8 mouse cellular contexts compared by ENCODE assay signal in genomic region chr19:53557267-53557936, GRCm38 (mm10). TPM values are rescaled to one million over a fixed set of nuclear protein-coding genes. Genes with fewer than 3 reads are reported as not detected.
A peak's percentile ranks its signal among the peaks of the same experiment; 100 is the strongest.
DNase-seq lines count a peak whose midpoint lies in the region; ATAC-seq lines count a peak whose summit lies in the region.

No protein-coding gene starts in this region.

- H3K36me3 ChIP-seq in hindbrain, embryonic 13.5 days, result no peaks in the 10 kb centered on the region
- H3K36me3 ChIP-seq in liver, embryonic 13.5 days, result no peaks in the 10 kb centered on the region

- H3K27me3 ChIP-seq in hindbrain, embryonic 13.5 days, result 0 out of 2 replicates have a peak, but pooled peaks cover 5% of the 10 kb centered on the region
- no peaks in the 10 kb centered on the region for H3K27me3 ChIP-seq in liver, embryonic 13.5 days

- H3K27ac ChIP-seq in hindbrain, embryonic 13.5 days, result no peak overlapping the region
- H3K27ac ChIP-seq in liver, embryonic 13.5 days, result no peak overlapping the region

- ATAC-seq in activated CD4-positive, CD25-positive, alpha-beta regulatory T cell, adult 4 months, result peak; percentile 64
- ATAC-seq in hindbrain, embryonic 13.5 days (ENCODE audit: low FRiP score), result no peak
- no peak for ATAC-seq in liver, embryonic 13.5 days (ENCODE audit: low read depth)

- peak; percentile 57 for DNase-seq in adrenal gland, postnatal 14 days
- no peak for DNase-seq in adrenal gland, adult 8-10 months
- DNase-seq in liver, embryonic 13.5 days, result no peak
- DNase-seq in thymus, postnatal 10 days (ENCODE audit: low spot score in 2 of 2), result peak; percentile 50 to 51
- no peak for DNase-seq in left cerebral cortex, postnatal 4 days
- no peak for DNase-seq in left cerebral cortex, adult 9 months (ENCODE audit: low spot score in 2 of 2)

- H3K4me2 ChIP-seq in hindbrain, embryonic 13.5 days, result peak overlapping the region; percentile 25
- peak overlapping the region; percentile 6; the same call in 1 of the 2 replicates for H3K4me2 ChIP-seq in liver, embryonic 13.5 days

- H3K4me3 ChIP-seq in hindbrain, embryonic 13.5 days, result no peak overlapping the region
- no peak overlapping the region for H3K4me3 ChIP-seq in liver, embryonic 13.5 days (replicated peaks)

- intact Hi-C loops in left cerebral cortex, postnatal 4 days (cut with DNase I), result no loop called here

- 38% methylated on average over 20 of the region's 20 CpGs for WGBS in hindbrain, embryonic 13.5 days
- WGBS in liver, embryonic 13.5 days (ENCODE audit: insufficient replicate concordance), result 38% methylated on average over 20 of the region's 20 CpGs

- peaks cover 10% of the 10 kb centered on the region for H3K4me1 ChIP-seq in hindbrain, embryonic 13.5 days (replicated peaks)
- H3K4me1 ChIP-seq in liver, embryonic 13.5 days (replicated peaks), result peaks cover 34% of the 10 kb centered on the region

- no peak overlapping the region for H3K9ac ChIP-seq in hindbrain, embryonic 13.5 days
- H3K9ac ChIP-seq in liver, embryonic 13.5 days, result no peak overlapping the region

- no peaks in the 10 kb centered on the region for H3K9me3 ChIP-seq in hindbrain, embryonic 13.5 days
- H3K9me3 ChIP-seq in liver, embryonic 13.5 days (replicated peaks), result no peaks in the 10 kb centered on the region

RNA-seq across cellular contexts. Expression of gene Dusp5, which starts 28.5 kb away (rescaled TPM):
- 8.5 and 11.8 TPM in 2 replicates for total RNA-seq in adrenal gland, postnatal 14 days (2021)
- total RNA-seq in adrenal gland, adult 8-10 months (2022), result 10 to 100 TPM in 1 of 4 experiments, 1 to 10 TPM in 3; 3.9 to 18.8 (median 5.7) TPM
- 10 to 100 TPM; 10.2 to 11.4 TPM for polyA plus RNA-seq in activated CD4-positive, CD25-positive, alpha-beta regulatory T cell, adult 4 months (2017; shearing (Covaris generic))
- 1.6 and 2.3 TPM in 2 replicates for polyA plus RNA-seq in hindbrain, embryonic 13.5 days (2015; fragmentation: Nextera tagmentation; extraction: Ambion mirVana)
- 2.6 and 2.8 TPM in 2 replicates for polyA plus RNA-seq in liver, embryonic 13.5 days (2015; fragmentation: Nextera tagmentation; extraction: Ambion mirVana)
- total RNA-seq in left cerebral cortex, postnatal 4 days (2021), result 1 to 10 TPM; 2.7 to 4.3 TPM

RNA-seq across cellular contexts. Expression of gene Nutf2-ps1, which starts 31.5 kb away (rescaled TPM):
- total RNA-seq in adrenal gland, postnatal 14 days (2021), result 80.2 and 97.3 TPM in 2 replicates
- 10 to 100 TPM; 64.7 to 85.3 (median 72.1) TPM for total RNA-seq in adrenal gland, adult 8-10 months (2022)
- 100 to 1,000 TPM; 157 to 194 TPM for polyA plus RNA-seq in activated CD4-positive, CD25-positive, alpha-beta regulatory T cell, adult 4 months (2017; shearing (Covaris generic))
- polyA plus RNA-seq in hindbrain, embryonic 13.5 days (2015; fragmentation: Nextera tagmentation; extraction: Ambion mirVana), result 283 and 310 TPM in 2 replicates
- 256 and 281 TPM in 2 replicates for polyA plus RNA-seq in liver, embryonic 13.5 days (2015; fragmentation: Nextera tagmentation; extraction: Ambion mirVana)
- total RNA-seq in left cerebral cortex, postnatal 4 days (2021), result 10 to 100 TPM; 67.0 to 78.7 TPM

RNA-seq across cellular contexts. Expression of gene Smc3, which starts 42.8 kb away (rescaled TPM):
- total RNA-seq in adrenal gland, postnatal 14 days (2021), result 38.2 and 43.8 TPM in 2 replicates
- 10 to 100 TPM; 28.7 to 41.8 (median 33.2) TPM for total RNA-seq in adrenal gland, adult 8-10 months (2022)
- polyA plus RNA-seq in activated CD4-positive, CD25-positive, alpha-beta regulatory T cell, adult 4 months (2017; shearing (Covaris generic)), result 10 to 100 TPM; 35.7 to 38.4 TPM
- polyA plus RNA-seq in hindbrain, embryonic 13.5 days (2015; fragmentation: Nextera tagmentation; extraction: Ambion mirVana), result 68.0 and 69.6 TPM in 2 replicates
- 45.0 and 53.4 TPM in 2 replicates for polyA plus RNA-seq in liver, embryonic 13.5 days (2015; fragmentation: Nextera tagmentation; extraction: Ambion mirVana)
- total RNA-seq in left cerebral cortex, postnatal 4 days (2021), result 10 to 100 TPM; 52.0 to 56.2 TPM

Comparison
In these comparisons a context has a peak if more than half of its experiments do, and no peak if none do; other contexts are left out.
1. DNase-seq: peak in adrenal gland, postnatal 14 days (single experiment) and thymus, postnatal 10 days (2 of 2); none in adrenal gland, adult 8-10 months (single experiment), liver, embryonic 13.5 days (single experiment), left cerebral cortex, postnatal 4 days (single experiment) and left cerebral cortex, adult 9 months (0 of 2).